Mouse (Mus musculus) heart, embryonic 11.5 days (tissue): ENCODE results near the gene Gm10491. TPM values are rescaled to one million over a fixed set of nuclear protein-coding genes. Genes with fewer than 3 reads are reported as not detected.
A peak's percentile ranks its signal among the peaks of the same experiment; 100 is the strongest.
"Not testable (repeated sequence)": the region's sequence is repeated elsewhere in the genome, so short reads cannot be mapped to it uniquely, and the experiment has no call there.

ENCODE experiments used
- ATAC-seq: fragments of 200-750 bp; cut with Nextera tagmentation; replicated peaks from 2 replicates; pipeline ENCODE4 v1.8.0; 2017; ENCODE audit warnings: moderate library complexity; ENCODE audit not compliant: insufficient number of reproducible peaks, low FRiP score, low TSS enrichment
- H3K27ac ChIP-seq: fragments of 300-500 bp; sonication (generic); 2 replicates; pipeline ENCODE4 v1.5.1; 2014; ENCODE audit warnings: mild to moderate bottlenecking, low read depth, low read length
- H3K27me3 ChIP-seq: fragments of 300-500 bp; sonication (generic); 2 replicates; pipeline ENCODE4 v1.6.1; 2014; ENCODE audit warnings: mild to moderate bottlenecking, low read length, mixed read lengths; ENCODE audit not compliant: control insufficient read depth, insufficient read depth
- H3K36me3 ChIP-seq: fragments of 300-500 bp; sonication (generic); 2 replicates; pipeline ENCODE4 v1.6.1; 2014; ENCODE audit warnings: mild to moderate bottlenecking, low read length, moderate library complexity, mixed read lengths; ENCODE audit not compliant: control insufficient read depth, insufficient read depth
- H3K4me1 ChIP-seq: fragments of 300-500 bp; sonication (generic); 2 replicates; pipeline ENCODE4 v1.6.1; 2014; ENCODE audit warnings: low read length; ENCODE audit not compliant: control insufficient read depth, insufficient read depth
- H3K4me2 ChIP-seq: fragments of 300-500 bp; sonication (generic); 2 replicates; pipeline ENCODE4 v1.6.1; 2014; ENCODE audit warnings: mild to moderate bottlenecking, moderate library complexity
- H3K4me3 ChIP-seq: fragments of 300-500 bp; sonication (generic); 2 replicates; pipeline ENCODE4 v1.5.1; 2014; ENCODE audit warnings: low read depth, low read length
- H3K9ac ChIP-seq: fragments of 300-500 bp; sonication (generic); 2 replicates; pipeline ENCODE4 v1.6.1; 2014; ENCODE audit warnings: mild to moderate bottlenecking, low read depth, low read length, moderate library complexity
- H3K9me3 ChIP-seq: fragments of 300-500 bp; sonication (generic); replicated peaks from 2 replicates; pipeline ENCODE4 v1.6.1; 2016; ENCODE audit warnings: low read length; ENCODE audit not compliant: control insufficient read depth
- WGBS: fragments of 180-500 bp; shearing (Covaris S2); extraction: QIAGEN DNeasy Blood & Tissue Kit; methylation state at CpG from one replicate; pipeline ENCODE4 v1.1.7; 2014; ENCODE audit not compliant: insufficient replicate concordance; 5-methylcytosine and 5-hydroxymethylcytosine counted together
- polyA plus RNA-seq: library from polyadenylated mRNA; unstranded; fragments of >200 nt; fragmentation: Nextera tagmentation; extraction: Ambion mirVana; gene quantifications from 2 replicates; pipeline ENCODE4 v1.2.1, GENCODE M21; 2014

Gene Gm10491
- polyA plus RNA-seq, 1 experiment from 2014 or later, result not detected

- Histone ChIP-seq H3K36me3 (no peaks in the 10 kb centered on the region), H3K4me1 (no peaks in the 10 kb centered on the region), H3K27ac (no peak overlapping the region), H3K27me3 (peaks cover 55% of the 10 kb centered on the region), H3K9ac (no peak overlapping the region), H3K4me3 (no peak overlapping the region), H3K4me2 (peak overlapping the region; percentile 24), H3K9me3 (peaks cover 3% of the 10 kb centered on the region; the same call in 1 of the 2 replicates)
- no peak for ATAC-seq
- 19% methylated on average over 10 of the region's 10 CpGs for WGBS
Measured at GRCm38 (mm10) chrX:7927116-7927515, 19.5 kb upstream of the Gm10491 start.

- H3K4me3 ChIP-seq, result no peak overlapping the region
- H3K4me1 ChIP-seq, result no peaks in the 10 kb centered on the region
- WGBS, result 56% methylated on average over 6 of the region's 6 CpGs
- H3K9ac ChIP-seq, result no peak overlapping the region
- H3K27ac ChIP-seq, result no peak overlapping the region
- no peak overlapping the region for H3K4me2 ChIP-seq
- peaks cover 3% of the 10 kb centered on the region; the same call in 1 of the 2 replicates for H3K9me3 ChIP-seq
- ATAC-seq, result no peak
- no peaks in the 10 kb centered on the region for H3K36me3 ChIP-seq
- peaks cover 64% of the 10 kb centered on the region for H3K27me3 ChIP-seq
Measured at GRCm38 (mm10) chrX:7926266-7926665, 18.6 kb upstream of the Gm10491 start.

- H3K27ac ChIP-seq, result no peak overlapping the region
- H3K4me2 ChIP-seq, result peak overlapping the region; percentile 56
- H3K9ac ChIP-seq, result no peak overlapping the region
- peaks cover 77% of the 10 kb centered on the region for H3K27me3 ChIP-seq
- no peaks in the 10 kb centered on the region for H3K4me1 ChIP-seq
- no peaks in the 10 kb centered on the region for H3K36me3 ChIP-seq
- peak overlapping the region; percentile 34 for H3K4me3 ChIP-seq
- 9% methylated on average over 47 of the region's 48 CpGs for WGBS
- no peak for ATAC-seq
- H3K9me3 ChIP-seq, result no peaks in the 10 kb centered on the region
Measured at GRCm38 (mm10) chrX:7922032-7922431, 14.4 kb upstream of the Gm10491 start.

GRCm38 (mm10) chrX:7919601-7920383 is 12.2 kb upstream of the Gm10491 start, which contains the start of gene Pcsk1n:
Gene Pcsk1n, plus strand, starts transcription at chrX:7919822.
- Histone ChIP-seq H3K36me3 (no peaks in the 10 kb centered on the region), H3K9ac (no peak within 1 kb of the TSS), H3K4me2 (peak within 1 kb of the TSS; percentile 50), H3K27ac (no peak within 1 kb of the TSS), H3K9me3 (no peaks in the 10 kb centered on the region), H3K27me3 (peaks cover 60% of the 10 kb centered on the region), H3K4me1 (no peaks in the 10 kb centered on the region), H3K4me3 (peak within 1 kb of the TSS; percentile 26)
- 13% methylated on average over 36 of the region's 40 CpGs for WGBS
- no peak for ATAC-seq

GRCm38 (mm10) chrX:7917960-7918359 is 10.3 kb upstream of the Gm10491 start:
- not testable (repeated sequence) for H3K27ac ChIP-seq, H3K9ac ChIP-seq, H3K4me2 ChIP-seq, H3K9me3 ChIP-seq, H3K4me1 ChIP-seq, H3K36me3 ChIP-seq, H3K4me3 ChIP-seq, ATAC-seq
- WGBS, result 60% methylated on average over 6 of the region's 6 CpGs
- peaks cover 45% of the 10 kb centered on the region for H3K27me3 ChIP-seq

GRCm38 (mm10) chrX:7915669-7916068 is 8.0 kb upstream of the Gm10491 start:
- peaks cover 23% of the 10 kb centered on the region for H3K27me3 ChIP-seq
- not testable (repeated sequence) for H3K27ac ChIP-seq, H3K4me2 ChIP-seq, H3K36me3 ChIP-seq, H3K9me3 ChIP-seq, H3K4me3 ChIP-seq, H3K4me1 ChIP-seq, H3K9ac ChIP-seq, ATAC-seq
- WGBS, result 17% methylated on average over 3 of the region's 3 CpGs

GRCm38 (mm10) chrX:7910473-7910872 is 2.8 kb upstream of the Gm10491 start:
- Histone ChIP-seq H3K9ac (no peak overlapping the region), H3K27ac (no peak overlapping the region), H3K4me3 (no peak overlapping the region), H3K27me3 (no peaks in the 10 kb centered on the region), H3K4me2 (no peak overlapping the region), H3K36me3 (no peaks in the 10 kb centered on the region), H3K4me1 (no peaks in the 10 kb centered on the region), H3K9me3 (no peaks in the 10 kb centered on the region)
- 59% methylated on average over 6 of the region's 6 CpGs for WGBS
- no peak for ATAC-seq

- not testable (repeated sequence) for H3K4me1 ChIP-seq, H3K27me3 ChIP-seq, H3K9me3 ChIP-seq, H3K27ac ChIP-seq, H3K4me3 ChIP-seq, H3K4me2 ChIP-seq, ATAC-seq, H3K9ac ChIP-seq, H3K36me3 ChIP-seq
- 86% methylated on average over 4 of the region's 4 CpGs for WGBS
Measured at GRCm38 (mm10) chrX:7909242-7909641, 1.6 kb upstream of the Gm10491 start, which contains the start of gene Gm10490. Gene Gm10490, plus strand, starts transcription at chrX:7909542.

- no peaks in the 10 kb centered on the region for H3K4me1 ChIP-seq
- ATAC-seq, result no peak
- H3K27me3 ChIP-seq, result no peaks in the 10 kb centered on the region
- H3K4me3 ChIP-seq, result no peak overlapping the region
- H3K4me2 ChIP-seq, result no peak overlapping the region
- H3K9ac ChIP-seq, result no peak overlapping the region
- WGBS, result 89% methylated on average over 5 of the region's 5 CpGs
- no peaks in the 10 kb centered on the region for H3K9me3 ChIP-seq
- no peak overlapping the region for H3K27ac ChIP-seq
- H3K36me3 ChIP-seq, result no peaks in the 10 kb centered on the region
Measured at GRCm38 (mm10) chrX:7904441-7904840, 3.2 kb downstream of the Gm10491 start.
